Mouse (Mus musculus): ENCODE measurements around the gene Ice1. TPM values are rescaled to one million over a fixed set of nuclear protein-coding genes. Genes with fewer than 3 reads are reported as not detected.

Ice1 gene
- polyA plus RNA-seq, 1 experiment from 2014 or later = 19.5 TPM

- WGBS = 78% methylated on average over 4 of the region's 4 CpGs
- no peak for ATAC-seq (ENCODE audit: insufficient number of reproducible peaks, insufficient read depth, low FRiP score, low read depth)
- H3K36me3 ChIP-seq (ENCODE audit: control insufficient read depth, insufficient read depth, low read length) = peaks cover 45% of the 10 kb centered on the region
- H3K4me2 ChIP-seq (ENCODE audit: low read length) = no peak overlapping the region
- peaks cover 3 to 10% of the 10 kb centered on the region in 2 experiments; a peak in 3 of 4 replicates for H3K4me1 ChIP-seq (ENCODE audit: control insufficient read depth in 2 of 2, insufficient read depth in 2 of 2, low read length in 2 of 2)
- no peak overlapping the region for H3K4me3 ChIP-seq (ENCODE audit: control insufficient read depth in 1 of 2, insufficient read depth in 1 of 2, low read depth in 1 of 2, low read length in 2 of 2)
- no peaks in the 10 kb centered on the region for H3K9me3 ChIP-seq (ENCODE audit: control insufficient read depth, low read length)
- no peak overlapping the region for H3K9ac ChIP-seq (ENCODE audit: low read length)
- H3K27ac ChIP-seq (replicated peaks in 1 of 2; ENCODE audit: control insufficient read depth in 1 of 2, insufficient read depth in 1 of 2, low read depth in 2 of 2, low read length in 2 of 2) = no peak overlapping the region
- no peaks in the 10 kb centered on the region for H3K27me3 ChIP-seq (ENCODE audit: control insufficient read depth, insufficient read depth, low read length)
Measured at GRCm38 (mm10) chr13:70622461-70623057, 14.9 kb downstream of the Ice1 start.

GRCm38 (mm10) chr13:70621509-70621908 lies 15.9 kb downstream of the Ice1 start:
- Histone ChIP-seq H3K36me3 (ENCODE audit: control insufficient read depth, insufficient read depth, low read length) (peaks cover 56% of the 10 kb centered on the region), H3K4me1 (ENCODE audit: control insufficient read depth in 2 of 2, insufficient read depth in 2 of 2, low read length in 2 of 2) (peaks cover 3 to 10% of the 10 kb centered on the region in 2 experiments; a peak in 3 of 4 replicates)
- WGBS = 96% methylated on average over 9 of the region's 9 CpGs

GRCm38 (mm10) chr13:70612837-70613236 lies 24.6 kb downstream of the Ice1 start:
- no peak overlapping the region for H3K4me3 ChIP-seq (ENCODE audit: control insufficient read depth in 1 of 2, insufficient read depth in 1 of 2, low read depth in 1 of 2, low read length in 2 of 2)
- H3K4me1 ChIP-seq (ENCODE audit: control insufficient read depth in 2 of 2, insufficient read depth in 2 of 2, low read length in 2 of 2) = no peaks in the 10 kb centered on the region
- H3K4me2 ChIP-seq (ENCODE audit: low read length) = no peak overlapping the region
- H3K9me3 ChIP-seq (ENCODE audit: control insufficient read depth, low read length) = no peaks in the 10 kb centered on the region
- H3K9ac ChIP-seq (ENCODE audit: low read length) = no peak overlapping the region
- WGBS = 61% methylated on average over 2 of the region's 2 CpGs
- ATAC-seq (ENCODE audit: insufficient number of reproducible peaks, insufficient read depth, low FRiP score, low read depth) = no peak
- H3K36me3 ChIP-seq (ENCODE audit: control insufficient read depth, insufficient read depth, low read length) = peaks cover 86% of the 10 kb centered on the region
- no peaks in the 10 kb centered on the region for H3K27me3 ChIP-seq (ENCODE audit: control insufficient read depth, insufficient read depth, low read length)
- H3K27ac ChIP-seq (replicated peaks in 1 of 2; ENCODE audit: control insufficient read depth in 1 of 2, insufficient read depth in 1 of 2, low read depth in 2 of 2, low read length in 2 of 2) = no peak overlapping the region

More at GRCm38 (mm10) chr13:70621509-70621908, 15.9 kb downstream of the Ice1 start:
- Histone ChIP-seq H3K27ac (replicated peaks in 1 of 2; ENCODE audit: control insufficient read depth in 1 of 2, insufficient read depth in 1 of 2, low read depth in 2 of 2, low read length in 2 of 2) (no peak overlapping the region), H3K9ac (ENCODE audit: low read length) (no peak overlapping the region), H3K27me3 (ENCODE audit: control insufficient read depth, insufficient read depth, low read length) (no peaks in the 10 kb centered on the region), H3K4me2 (ENCODE audit: low read length) (no peak overlapping the region), H3K9me3 (ENCODE audit: control insufficient read depth, low read length) (no peaks in the 10 kb centered on the region), H3K4me3 (ENCODE audit: control insufficient read depth in 1 of 2, insufficient read depth in 1 of 2, low read depth in 1 of 2, low read length in 2 of 2) (no peak overlapping the region)
- no peak for ATAC-seq (ENCODE audit: insufficient number of reproducible peaks, insufficient read depth, low FRiP score, low read depth)

- 84% methylated on average over 15 of the region's 15 CpGs for WGBS
- H3K4me3 ChIP-seq (ENCODE audit: control insufficient read depth in 1 of 2, insufficient read depth in 1 of 2, low read depth in 1 of 2, low read length in 2 of 2) = no peak overlapping the region
Measured at GRCm38 (mm10) chr13:70610431-70611420, 26.7 kb downstream of the Ice1 start.

GRCm38 (mm10) chr13:70609632-70610031 lies 27.8 kb downstream of the Ice1 start:
- Histone ChIP-seq H3K27ac (replicated peaks in 1 of 2; ENCODE audit: control insufficient read depth in 1 of 2, insufficient read depth in 1 of 2, low read depth in 2 of 2, low read length in 2 of 2) (no peak overlapping the region), H3K9me3 (ENCODE audit: control insufficient read depth, low read length) (no peaks in the 10 kb centered on the region), H3K9ac (ENCODE audit: low read length) (no peak overlapping the region), H3K36me3 (ENCODE audit: control insufficient read depth, insufficient read depth, low read length) (peaks cover 87% of the 10 kb centered on the region), H3K27me3 (ENCODE audit: control insufficient read depth, insufficient read depth, low read length) (no peaks in the 10 kb centered on the region), H3K4me3 (ENCODE audit: control insufficient read depth in 1 of 2, insufficient read depth in 1 of 2, low read depth in 1 of 2, low read length in 2 of 2) (no peak overlapping the region), H3K4me2 (ENCODE audit: low read length) (no peak overlapping the region), H3K4me1 (ENCODE audit: control insufficient read depth in 2 of 2, insufficient read depth in 2 of 2, low read length in 2 of 2) (no peaks in the 10 kb centered on the region)
- 89% methylated on average over 3 of the region's 3 CpGs for WGBS
- ATAC-seq (ENCODE audit: insufficient number of reproducible peaks, insufficient read depth, low FRiP score, low read depth) = no peak

More at GRCm38 (mm10) chr13:70610431-70611420, 26.7 kb downstream of the Ice1 start:
- Histone ChIP-seq H3K4me2 (ENCODE audit: low read length) (no peak overlapping the region), H3K9ac (ENCODE audit: low read length) (no peak overlapping the region), H3K27ac (replicated peaks in 1 of 2; ENCODE audit: control insufficient read depth in 1 of 2, insufficient read depth in 1 of 2, low read depth in 2 of 2, low read length in 2 of 2) (no peak overlapping the region), H3K9me3 (ENCODE audit: control insufficient read depth, low read length) (no peaks in the 10 kb centered on the region), H3K36me3 (ENCODE audit: control insufficient read depth, insufficient read depth, low read length) (peaks cover 87% of the 10 kb centered on the region), H3K27me3 (ENCODE audit: control insufficient read depth, insufficient read depth, low read length) (no peaks in the 10 kb centered on the region), H3K4me1 (ENCODE audit: control insufficient read depth in 2 of 2, insufficient read depth in 2 of 2, low read length in 2 of 2) (no peaks in the 10 kb centered on the region)
- no peak; the same call in 1 of the 2 replicates for ATAC-seq (ENCODE audit: insufficient number of reproducible peaks, insufficient read depth, low FRiP score, low read depth)

GRCm38 (mm10) chr13:70605366-70605765 lies 32.1 kb downstream of the Ice1 start:
- Histone ChIP-seq H3K4me3 (ENCODE audit: control insufficient read depth in 1 of 2, insufficient read depth in 1 of 2, low read depth in 1 of 2, low read length in 2 of 2) (no peak overlapping the region), H3K4me2 (ENCODE audit: low read length) (no peak overlapping the region), H3K27ac (replicated peaks in 1 of 2; ENCODE audit: control insufficient read depth in 1 of 2, insufficient read depth in 1 of 2, low read depth in 2 of 2, low read length in 2 of 2) (no peak overlapping the region), H3K4me1 (ENCODE audit: control insufficient read depth in 2 of 2, insufficient read depth in 2 of 2, low read length in 2 of 2) (no peaks in the 10 kb centered on the region), H3K27me3 (ENCODE audit: control insufficient read depth, insufficient read depth, low read length) (no peaks in the 10 kb centered on the region), H3K9ac (ENCODE audit: low read length) (no peak overlapping the region), H3K36me3 (ENCODE audit: control insufficient read depth, insufficient read depth, low read length) (peaks cover 100% of the 10 kb centered on the region), H3K9me3 (ENCODE audit: control insufficient read depth, low read length) (no peaks in the 10 kb centered on the region)
- no peak for ATAC-seq (ENCODE audit: insufficient number of reproducible peaks, insufficient read depth, low FRiP score, low read depth)
- WGBS = 97% methylated on average over 5 of the region's 5 CpGs

GRCm38 (mm10) chr13:70604723-70605122 lies 32.7 kb downstream of the Ice1 start:
- no peak overlapping the region for H3K4me3 ChIP-seq (ENCODE audit: control insufficient read depth in 1 of 2, insufficient read depth in 1 of 2, low read depth in 1 of 2, low read length in 2 of 2)
- H3K4me1 ChIP-seq (ENCODE audit: control insufficient read depth in 2 of 2, insufficient read depth in 2 of 2, low read length in 2 of 2) = no peaks in the 10 kb centered on the region
- WGBS = 86% methylated on average over 8 of the region's 8 CpGs
- H3K36me3 ChIP-seq (ENCODE audit: control insufficient read depth, insufficient read depth, low read length) = peaks cover 100% of the 10 kb centered on the region
- no peaks in the 10 kb centered on the region for H3K27me3 ChIP-seq (ENCODE audit: control insufficient read depth, insufficient read depth, low read length)
- no peak for ATAC-seq (ENCODE audit: insufficient number of reproducible peaks, insufficient read depth, low FRiP score, low read depth)
- no peaks in the 10 kb centered on the region for H3K9me3 ChIP-seq (ENCODE audit: control insufficient read depth, low read length)
- H3K27ac ChIP-seq (replicated peaks in 1 of 2; ENCODE audit: control insufficient read depth in 1 of 2, insufficient read depth in 1 of 2, low read depth in 2 of 2, low read length in 2 of 2) = no peak overlapping the region
- H3K4me2 ChIP-seq (ENCODE audit: low read length) = no peak overlapping the region
- H3K9ac ChIP-seq (ENCODE audit: low read length) = no peak overlapping the region
